13 mouse cellular contexts compared by ENCODE assay signal in genomic region chr17:71795521-71796205, GRCm38 (mm10). TPM values are rescaled to one million over a fixed set of nuclear protein-coding genes. Genes with fewer than 3 reads are reported as not detected.
DNase-seq lines count a peak whose midpoint lies in the region; ATAC-seq and TF ChIP-seq lines count a peak whose summit lies in the region.
"Had no signal": no experiment of that assay in that cellular context is flagged by ENCODE, and none has a peak within 500 bp of the region (broad histone marks: within the 10 kb centered on the region; RNA-seq: fewer than 3 reads in every experiment).

No protein-coding gene starts in this region.

- WGBS in midbrain, postnatal 0 days: 91% methylated on average over 15 of the region's 15 CpGs
- 92% methylated on average over 15 of the region's 15 CpGs for WGBS in midbrain, embryonic 14.5 days
- 67% methylated on average over 15 of the region's 15 CpGs for WGBS in heart, embryonic 14.5 days
- WGBS in thymus, adult 2 months: 91% methylated on average over 15 of the region's 15 CpGs

- H3K4me2 ChIP-seq in midbrain, postnatal 0 days (ENCODE audit: low read depth, low read length, poor library complexity, severe bottlenecking): no peak overlapping the region
- H3K4me2 ChIP-seq in midbrain, embryonic 14.5 days (ENCODE audit: low read length): no peak overlapping the region
- no peak overlapping the region for H3K4me2 ChIP-seq in heart, embryonic 14.5 days (ENCODE audit: low read length)
- H3K4me2 ChIP-seq: limb, embryonic 15.5 days had no signal

- H3K9ac ChIP-seq in midbrain, postnatal 0 days (replicated peaks; ENCODE audit: low read length, poor library complexity, severe bottlenecking): no peak overlapping the region
- H3K9ac ChIP-seq in midbrain, embryonic 14.5 days (replicated peaks; ENCODE audit: low read length): no peak overlapping the region
- 0 out of 2 replicates have a peak overlapping the region, but pooled peaks have one; percentile 30 for H3K9ac ChIP-seq in heart, embryonic 14.5 days (ENCODE audit: low read length)
- H3K9ac ChIP-seq: limb, embryonic 15.5 days had no signal

- no peak for TF ChIP-seq CTCF in midbrain, postnatal 0 days (IDR thresholded peaks at IDR 0.05)
- no peak for TF ChIP-seq CTCF in thymus, adult 2 months (IDR thresholded peaks at IDR 0.05; ENCODE audit: borderline replicate concordance, control insufficient read depth, extremely low read depth, insufficient read depth, low read length, poor library complexity)

- no peaks in the 10 kb centered on the region for H3K27me3 ChIP-seq in midbrain, postnatal 0 days (ENCODE audit: insufficient read depth, low read length)
- no peaks in the 10 kb centered on the region for H3K27me3 ChIP-seq in midbrain, embryonic 14.5 days (ENCODE audit: control insufficient read depth, insufficient read depth, low read length)
- no peaks in the 10 kb centered on the region for H3K27me3 ChIP-seq in heart, embryonic 14.5 days (ENCODE audit: control insufficient read depth, insufficient read depth, low read length)
- H3K27me3 ChIP-seq in thymus, adult 2 months (ENCODE audit: control insufficient read depth, insufficient read depth, low read length): no peaks in the 10 kb centered on the region
- H3K27me3 ChIP-seq: limb, embryonic 15.5 days had no signal

- no peak overlapping the region for H3K4me3 ChIP-seq in midbrain, postnatal 0 days (ENCODE audit: low read depth, low read length)
- H3K4me3 ChIP-seq in midbrain, embryonic 14.5 days (replicated peaks; ENCODE audit: low read depth, low read length): no peak overlapping the region
- no peak overlapping the region for H3K4me3 ChIP-seq in heart, embryonic 14.5 days (ENCODE audit: control insufficient read depth in 1 of 2, insufficient read depth in 1 of 2, low read depth in 1 of 2, low read length in 2 of 2)
- no peak overlapping the region for H3K4me3 ChIP-seq in thymus, adult 2 months (ENCODE audit: control insufficient read depth, insufficient read depth, low read length)
- H3K4me3 ChIP-seq: limb, embryonic 15.5 days had no signal

- DNase-seq in adrenal gland, adult 8-10 months: peak; percentile 14
- DNase-seq in adrenal gland, postnatal 4 days (ENCODE audit: low spot score in 2 of 2): no peak
- peak; percentile 18 for DNase-seq in midbrain, postnatal 0 days (ENCODE audit: low spot score)
- no peak for DNase-seq in midbrain, embryonic 14.5 days
- peak; percentile 14 to 23 for DNase-seq in urinary bladder, postnatal 36 days (ENCODE audit: low spot score in 2 of 2)
- DNase-seq in thymus, adult 2 months: no peak
- DNase-seq in cerebellum, adult 9-10 months: no peak

- H3K4me1 ChIP-seq in midbrain, postnatal 0 days (ENCODE audit: insufficient read depth, low read length): no peaks in the 10 kb centered on the region
- no peaks in the 10 kb centered on the region for H3K4me1 ChIP-seq in midbrain, embryonic 14.5 days (ENCODE audit: control insufficient read depth, insufficient read depth, low read length)
- no peaks in the 10 kb centered on the region; a peak in 1 of 4 replicates for H3K4me1 ChIP-seq in heart, embryonic 14.5 days (ENCODE audit: control insufficient read depth in 2 of 2, insufficient read depth in 2 of 2, low read length in 2 of 2)
- no peaks in the 10 kb centered on the region for H3K4me1 ChIP-seq in thymus, adult 2 months (replicated peaks; ENCODE audit: control insufficient read depth, insufficient read depth, low read length)
- H3K4me1 ChIP-seq: limb, embryonic 15.5 days had no signal

- TF ChIP-seq POLR2A in thymus, adult 2 months (IDR thresholded peaks at IDR 0.05; ENCODE audit: control insufficient read depth, extremely low read depth, insufficient read depth, low read length, poor library complexity): no peak

- H3K36me3 ChIP-seq in midbrain, postnatal 0 days (ENCODE audit: insufficient read depth, low read length): peaks cover 20% of the 10 kb centered on the region
- peaks cover 22% of the 10 kb centered on the region for H3K36me3 ChIP-seq in midbrain, embryonic 14.5 days (ENCODE audit: control insufficient read depth, insufficient read depth, low read length)
- H3K36me3 ChIP-seq in heart, embryonic 14.5 days (ENCODE audit: control insufficient read depth, insufficient read depth, low read length): peaks cover 78% of the 10 kb centered on the region
- no peaks in the 10 kb centered on the region for H3K36me3 ChIP-seq in thymus, adult 2 months (ENCODE audit: control insufficient read depth, insufficient read depth, low read length)

- no peaks in the 10 kb centered on the region for H3K9me3 ChIP-seq in midbrain, postnatal 0 days (ENCODE audit: low read length)
- H3K9me3 ChIP-seq in midbrain, embryonic 14.5 days (ENCODE audit: control insufficient read depth, low read length): no peaks in the 10 kb centered on the region
- H3K9me3 ChIP-seq in heart, embryonic 14.5 days (ENCODE audit: control insufficient read depth, low read length): no peaks in the 10 kb centered on the region
- H3K9me3 ChIP-seq: limb, embryonic 15.5 days had no signal

- H3K27ac ChIP-seq in midbrain, postnatal 0 days (ENCODE audit: low read depth, low read length): no peak overlapping the region
- no peak overlapping the region for H3K27ac ChIP-seq in midbrain, embryonic 14.5 days (replicated peaks; ENCODE audit: low read depth, low read length)
- peak overlapping the region; percentile 73 to 81 for H3K27ac ChIP-seq in heart, embryonic 14.5 days (replicated peaks in 1 of 2; ENCODE audit: control insufficient read depth in 1 of 2, insufficient read depth in 1 of 2, low read depth in 2 of 2, low read length in 2 of 2)
- H3K27ac ChIP-seq in thymus, adult 2 months (ENCODE audit: control insufficient read depth, insufficient read depth, low read length): no peak overlapping the region
- H3K27ac ChIP-seq: limb, embryonic 15.5 days had no signal

- ATAC-seq in midbrain, postnatal 0 days (ENCODE audit: low FRiP score): no peak
- no peak for ATAC-seq in midbrain, embryonic 14.5 days (ENCODE audit: low FRiP score, low TSS enrichment)
- ATAC-seq in heart, embryonic 14.5 days (ENCODE audit: insufficient number of reproducible peaks, insufficient read depth, low FRiP score, low read depth): no peak
- ATAC-seq: intestine, postnatal 0 days had no signal

RNA-seq across cellular contexts. Expression of gene Clip4, which starts 27.4 kb away (rescaled TPM):
- total RNA-seq in adrenal gland, adult 8-10 months (2022): 10 to 100 TPM; 17.2 to 42.7 (median 29.7) TPM
- 10 to 100 TPM; 21.9 to 26.4 TPM for total RNA-seq in adrenal gland, postnatal 4 days (2021)
- total RNA-seq in midbrain, postnatal 0 days (2014; rRNA removed): 15.8 and 28.4 TPM in 2 replicates
- polyA plus RNA-seq in midbrain, postnatal 0 days (2015; fragmentation: Nextera tagmentation; extraction: Ambion mirVana): 16.4 and 16.9 TPM in 2 replicates
- 12.2 and 15.8 TPM in 2 replicates for polyA plus RNA-seq in midbrain, embryonic 14.5 days (2014; fragmentation: Nextera tagmentation; extraction: Ambion mirVana)
- 42.6 and 45.3 TPM in 2 replicates for polyA plus RNA-seq in heart, embryonic 14.5 days (2014; fragmentation: Nextera tagmentation; extraction: Ambion mirVana)
- polyA plus RNA-seq in thymus, adult 2 months (2012; rRNA removed): 16.2 and 20.2 TPM in 2 replicates
- total RNA-seq: common myeloid progenitor, adult 5-6 weeks had no signal

RNA-seq across cellular contexts. Expression of gene Pcare, which starts 43.0 kb away (rescaled TPM):
- not detected for total RNA-seq in adrenal gland, adult 8-10 months (2022)
- total RNA-seq in adrenal gland, postnatal 4 days (2021): not detected
- 0.11 TPM in 1 of 2 replicates, not detected in the other for total RNA-seq in midbrain, postnatal 0 days (2014; rRNA removed)
- not detected in 2 replicates for polyA plus RNA-seq in midbrain, postnatal 0 days (2015; fragmentation: Nextera tagmentation; extraction: Ambion mirVana)
- polyA plus RNA-seq in midbrain, embryonic 14.5 days (2014; fragmentation: Nextera tagmentation; extraction: Ambion mirVana): not detected in 2 replicates
- polyA plus RNA-seq in heart, embryonic 14.5 days (2014; fragmentation: Nextera tagmentation; extraction: Ambion mirVana): not detected in 2 replicates
- polyA plus RNA-seq in thymus, adult 2 months (2012; rRNA removed): 0.04 TPM in 1 of 2 replicates, not detected in the other
- total RNA-seq: common myeloid progenitor, adult 5-6 weeks had no signal
- polyA plus RNA-seq: forebrain, embryonic 11.5 days; gonadal fat pad, adult 2 months; intestine, postnatal 0 days; limb, embryonic 15.5 days had no signal

Comparison
In these comparisons a context has a peak if more than half of its experiments do, and no peak if none do; other contexts are left out.
1. DNase-seq: peak in adrenal gland, adult 8-10 months (single experiment), midbrain, postnatal 0 days (single experiment) and urinary bladder, postnatal 36 days (2 of 2); none in adrenal gland, postnatal 4 days (0 of 2), midbrain, embryonic 14.5 days (single experiment), thymus, adult 2 months (single experiment) and cerebellum, adult 9-10 months (single experiment).
2. H3K27ac ChIP-seq: peak in heart, embryonic 14.5 days (2 of 2); none in midbrain, postnatal 0 days (single experiment), midbrain, embryonic 14.5 days (single experiment) and thymus, adult 2 months (single experiment).